Mouse (Mus musculus): Measurements from ENCODE around the gene Phc2. TPM values are rescaled to one million over a fixed set of nuclear protein-coding genes. Genes with fewer than 3 reads are reported as not detected.
"Not testable (repeated sequence)": the region's sequence is repeated elsewhere in the genome, so short reads cannot be mapped to it uniquely, and the experiment has no call there.

Gene Phc2
- total RNA-seq, 1 experiment, result 29.8 TPM

GRCm38 (mm10) chr4:128609925-128610402 lies 44.5 kb upstream of the Phc2 start, which contains the start of gene Zscan20:
Zscan20 (minus strand) TSS chr4:128610098.
- peak within 1 kb of the TSS; percentile 77 to 98 for H3K4me3 ChIP-seq (ENCODE audit: insufficient read depth in 1 of 2, low read depth in 1 of 2, low read length in 2 of 2, poor library complexity in 1 of 2, severe bottlenecking in 1 of 2)
- TF ChIP-seq ZNF384 (IDR thresholded peaks at IDR 0.05; ENCODE audit: low read depth, low read length) (no peak), ZC3H11A (IDR thresholded peaks at IDR 0.05; ENCODE audit: borderline replicate concordance, low read depth, low read length) (no peak), HCFC1 (IDR thresholded peaks at IDR 0.05; ENCODE audit: borderline replicate concordance, insufficient read depth, low read length) (peak; percentile 88), MAFK (IDR thresholded peaks at IDR 0.05; ENCODE audit: insufficient read depth, low read depth, low read length) (no peak), CHD2 (IDR thresholded peaks at IDR 0.05; ENCODE audit: low read depth, low read length) (peak; percentile 50; the same call in 1 of the 2 replicates)
- no peak within 1 kb of the TSS for H3K27ac ChIP-seq (ENCODE audit: insufficient read depth, low read depth, low read length, poor library complexity, severe bottlenecking)
- peak; percentile 97 for DNase-seq (ENCODE audit: low read depth, low spot score)
- H3K4me1 ChIP-seq (ENCODE audit: control insufficient read depth in 2 of 2, insufficient read depth in 2 of 2, low read length in 2 of 2, poor library complexity in 1 of 2), result peaks cover 0 to 2% of the 10 kb centered on the region in 2 experiments; a peak in 1 of 4 replicates
- no peaks in the 10 kb centered on the region; the same call in 1 of the 2 replicates for H3K36me3 ChIP-seq (ENCODE audit: control insufficient read depth, insufficient read depth, low read length, poor library complexity, severe bottlenecking)
- in situ Hi-C loops (cut with MboI; ENCODE audit: low sequenced_read_pairs in 2 of 2, unreplicated experiment in 2 of 2), result no loop called here
- peak within 1 kb of the TSS; percentile 84 for H3K9ac ChIP-seq (ENCODE audit: insufficient read depth, low read depth, low read length, poor library complexity, severe bottlenecking)
- no peaks in the 10 kb centered on the region for H3K9me3 ChIP-seq (ENCODE audit: control insufficient read depth, insufficient read depth, low read depth, low read length)

- Histone ChIP-seq H3K9ac (ENCODE audit: insufficient read depth, low read depth, low read length, poor library complexity, severe bottlenecking) (no peak overlapping the region), H3K4me1 (ENCODE audit: control insufficient read depth in 2 of 2, insufficient read depth in 2 of 2, low read length in 2 of 2, poor library complexity in 1 of 2) (peaks cover 0 to 2% of the 10 kb centered on the region in 2 experiments; a peak in 1 of 4 replicates), H3K36me3 (ENCODE audit: control insufficient read depth, insufficient read depth, low read length, poor library complexity, severe bottlenecking) (no peaks in the 10 kb centered on the region; the same call in 1 of the 2 replicates), H3K9me3 (ENCODE audit: control insufficient read depth, insufficient read depth, low read depth, low read length) (no peaks in the 10 kb centered on the region), H3K4me3 (ENCODE audit: insufficient read depth in 1 of 2, low read depth in 1 of 2, low read length in 2 of 2, poor library complexity in 1 of 2, severe bottlenecking in 1 of 2) (peak overlapping the region in 1 of 2 experiments; percentile 49; a peak in 2 of 4 replicates), H3K27ac (ENCODE audit: insufficient read depth, low read depth, low read length, poor library complexity, severe bottlenecking) (no peak overlapping the region)
- TF ChIP-seq ZC3H11A (IDR thresholded peaks at IDR 0.05; ENCODE audit: borderline replicate concordance, low read depth, low read length) (no peak), MAFK (IDR thresholded peaks at IDR 0.05; ENCODE audit: insufficient read depth, low read depth, low read length) (no peak), ZNF384 (IDR thresholded peaks at IDR 0.05; ENCODE audit: low read depth, low read length) (no peak), CHD2 (IDR thresholded peaks at IDR 0.05; ENCODE audit: low read depth, low read length) (no peak), HCFC1 (IDR thresholded peaks at IDR 0.05; ENCODE audit: borderline replicate concordance, insufficient read depth, low read length) (no peak)
- no peak for DNase-seq (ENCODE audit: low read depth, low spot score)
- in situ Hi-C loops (cut with MboI; ENCODE audit: low sequenced_read_pairs in 2 of 2, unreplicated experiment in 2 of 2), result no loop called here
Measured at GRCm38 (mm10) chr4:128610706-128611105, 43.8 kb upstream of the Phc2 start.

- H3K9ac ChIP-seq (ENCODE audit: insufficient read depth, low read depth, low read length, poor library complexity, severe bottlenecking); H3K36me3 ChIP-seq (ENCODE audit: control insufficient read depth, insufficient read depth, low read length, poor library complexity, severe bottlenecking); H3K27ac ChIP-seq (ENCODE audit: insufficient read depth, low read depth, low read length, poor library complexity, severe bottlenecking); H3K9me3 ChIP-seq (ENCODE audit: control insufficient read depth, insufficient read depth, low read depth, low read length); in situ Hi-C loops (cut with MboI; ENCODE audit: low sequenced_read_pairs in 2 of 2, unreplicated experiment in 2 of 2); H3K4me1 ChIP-seq (ENCODE audit: control insufficient read depth in 2 of 2, insufficient read depth in 2 of 2, low read length in 2 of 2, poor library complexity in 1 of 2); DNase-seq (ENCODE audit: low read depth, low spot score); H3K4me3 ChIP-seq (ENCODE audit: insufficient read depth in 1 of 2, low read depth in 1 of 2, low read length in 2 of 2, poor library complexity in 1 of 2, severe bottlenecking in 1 of 2): not testable (repeated sequence)
Measured at GRCm38 (mm10) chr4:128611726-128612125, 42.8 kb upstream of the Phc2 start.

GRCm38 (mm10) chr4:128613326-128613725 lies 41.2 kb upstream of the Phc2 start:
- in situ Hi-C loops (cut with MboI; ENCODE audit: low sequenced_read_pairs in 2 of 2, unreplicated experiment in 2 of 2), result no loop called here
- Histone ChIP-seq H3K9ac (ENCODE audit: insufficient read depth, low read depth, low read length, poor library complexity, severe bottlenecking) (no peak overlapping the region), H3K9me3 (ENCODE audit: control insufficient read depth, insufficient read depth, low read depth, low read length) (no peaks in the 10 kb centered on the region), H3K4me1 (ENCODE audit: control insufficient read depth in 2 of 2, insufficient read depth in 2 of 2, low read length in 2 of 2, poor library complexity in 1 of 2) (peaks cover 0 to 2% of the 10 kb centered on the region in 2 experiments; a peak in 1 of 4 replicates), H3K4me3 (ENCODE audit: insufficient read depth in 1 of 2, low read depth in 1 of 2, low read length in 2 of 2, poor library complexity in 1 of 2, severe bottlenecking in 1 of 2) (no peak overlapping the region), H3K27ac (ENCODE audit: insufficient read depth, low read depth, low read length, poor library complexity, severe bottlenecking) (no peak overlapping the region), H3K36me3 (ENCODE audit: control insufficient read depth, insufficient read depth, low read length, poor library complexity, severe bottlenecking) (no peaks in the 10 kb centered on the region; the same call in 1 of the 2 replicates)
- TF ChIP-seq HCFC1 (IDR thresholded peaks at IDR 0.05; ENCODE audit: borderline replicate concordance, insufficient read depth, low read length) (no peak), ZNF384 (IDR thresholded peaks at IDR 0.05; ENCODE audit: low read depth, low read length) (no peak), ZC3H11A (IDR thresholded peaks at IDR 0.05; ENCODE audit: borderline replicate concordance, low read depth, low read length) (no peak), CHD2 (IDR thresholded peaks at IDR 0.05; ENCODE audit: low read depth, low read length) (no peak), MAFK (IDR thresholded peaks at IDR 0.05; ENCODE audit: insufficient read depth, low read depth, low read length) (no peak)
- DNase-seq (ENCODE audit: low read depth, low spot score), result peak; percentile 50

- in situ Hi-C loops (cut with MboI; ENCODE audit: low sequenced_read_pairs in 2 of 2, unreplicated experiment in 2 of 2), result no loop called here
- no peak overlapping the region for H3K27ac ChIP-seq (ENCODE audit: insufficient read depth, low read depth, low read length, poor library complexity, severe bottlenecking)
Measured at GRCm38 (mm10) chr4:128615761-128616160, 38.7 kb upstream of the Phc2 start.

More at GRCm38 (mm10) chr4:128615761-128616160, 38.7 kb upstream of the Phc2 start:
- no peaks in the 10 kb centered on the region for H3K9me3 ChIP-seq (ENCODE audit: control insufficient read depth, insufficient read depth, low read depth, low read length)
- H3K36me3 ChIP-seq (ENCODE audit: control insufficient read depth, insufficient read depth, low read length, poor library complexity, severe bottlenecking), result no peaks in the 10 kb centered on the region
- H3K4me3 ChIP-seq (ENCODE audit: insufficient read depth in 1 of 2, low read depth in 1 of 2, low read length in 2 of 2, poor library complexity in 1 of 2, severe bottlenecking in 1 of 2), result no peak overlapping the region
- no peak for DNase-seq (ENCODE audit: low read depth, low spot score)
- no peak overlapping the region for H3K9ac ChIP-seq (ENCODE audit: insufficient read depth, low read depth, low read length, poor library complexity, severe bottlenecking)
- H3K4me1 ChIP-seq (ENCODE audit: control insufficient read depth in 2 of 2, insufficient read depth in 2 of 2, low read length in 2 of 2, poor library complexity in 1 of 2), result peaks cover 0 to 2% of the 10 kb centered on the region in 2 experiments; a peak in 1 of 4 replicates
- TF ChIP-seq ZC3H11A (IDR thresholded peaks at IDR 0.05; ENCODE audit: borderline replicate concordance, low read depth, low read length) (no peak), CHD2 (IDR thresholded peaks at IDR 0.05; ENCODE audit: low read depth, low read length) (no peak), HCFC1 (IDR thresholded peaks at IDR 0.05; ENCODE audit: borderline replicate concordance, insufficient read depth, low read length) (no peak), MAFK (IDR thresholded peaks at IDR 0.05; ENCODE audit: insufficient read depth, low read depth, low read length) (no peak), ZNF384 (IDR thresholded peaks at IDR 0.05; ENCODE audit: low read depth, low read length) (no peak)

Data from ES-E14 (cell line).